Mouse (Mus musculus): Measurements from ENCODE around the gene Ppa2.

DNA sequence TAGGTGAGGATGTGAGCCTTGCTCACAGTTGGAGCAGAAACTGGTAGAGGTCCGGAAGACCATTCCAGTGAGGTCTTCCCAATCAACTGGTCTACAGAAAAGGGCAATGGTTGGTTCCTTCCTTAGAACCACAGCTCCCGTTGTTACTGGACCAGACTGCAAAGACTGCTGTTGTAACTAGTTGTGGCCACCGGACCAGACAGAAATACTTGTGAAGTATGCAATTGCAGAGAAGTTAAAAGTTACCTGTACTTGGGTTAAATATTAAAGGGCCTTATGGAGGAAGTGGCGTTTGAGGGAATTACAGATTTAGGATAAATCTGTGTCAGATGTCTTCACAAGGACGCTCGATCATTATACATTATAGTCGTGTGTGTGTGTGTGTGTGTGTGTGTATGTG, 551 bp upstream of the Ppa2 start:
- TF ChIP-seq CTCF (IDR thresholded peaks at IDR 0.05; ENCODE audit: insufficient read depth, low read depth, low read length): no peak
- TF ChIP-seq POLR2A (IDR thresholded peaks at IDR 0.05; ENCODE audit: insufficient read depth, low read depth, low read length): no peak
